ENCODE assay signal across 14 mouse cellular contexts in the genomic region with DNA sequence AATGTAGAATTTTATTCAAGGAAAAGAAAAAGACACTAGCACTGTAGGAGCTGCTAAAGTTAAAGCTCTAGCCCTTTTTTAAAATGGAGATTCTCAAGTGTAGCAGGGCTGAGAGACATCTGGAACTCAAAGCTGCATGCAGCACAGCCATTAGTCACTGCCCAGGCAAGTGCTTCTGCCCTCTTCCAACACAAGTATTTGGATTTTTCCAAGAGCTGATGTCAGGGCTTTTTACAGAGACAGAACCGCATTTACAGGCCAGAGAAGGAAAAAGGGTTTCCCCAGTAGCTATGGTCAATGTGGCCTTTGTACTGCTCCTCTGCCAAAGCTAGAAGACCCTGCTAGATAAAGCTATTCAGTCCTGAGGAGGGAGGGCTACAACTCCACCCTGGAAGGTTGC. TPM values are rescaled to one million over a fixed set of nuclear protein-coding genes. Genes with fewer than 3 reads are reported as not detected.
A peak's percentile ranks its signal among the peaks of the same experiment; 100 is the strongest.
DNase-seq lines count a peak whose midpoint lies in the region.
"Had no signal": no experiment of that assay in that cellular context is flagged by ENCODE, and none has a peak within 500 bp of the region (broad histone marks: within the 10 kb centered on the region; RNA-seq: fewer than 3 reads in every experiment).

No protein-coding gene starts in this region.

- intact Hi-C loops in heart, postnatal 25 days (cut with DNase I) = no loop called here

- peak; percentile 81 for DNase-seq in heart, adult 11 months
- no peak for DNase-seq in heart, postnatal 25 days (ENCODE audit: low spot score)
- DNase-seq in layer of hippocampus, adult 8-10 months (ENCODE audit: low spot score in 2 of 2) = peak; percentile 18 to 19
- DNase-seq in layer of hippocampus, adult 9-10 months (ENCODE audit: low spot score) = no peak
- DNase-seq in right cerebral cortex, adult 18-20 months = peak; percentile 23
- no peak for DNase-seq in right cerebral cortex, postnatal 25 days
- no peak for DNase-seq in c-Kit-positive CD71-positive TER-119-positive erythroid progenitor cells, embryonic 14.5 days (ENCODE audit: low spot score)
- DNase-seq in thymus, postnatal 14 days = no peak
- DNase-seq: adrenal gland, postnatal 10 days; cerebellum, adult 9-11 months; heart, postnatal 4 days; kidney, adult 11 months; kidney, postnatal 10 days; thymus, adult 2 months had no signal

RNA-seq across cellular contexts. Expression of a gene that starts 45.5 kb away (rescaled TPM):
- total RNA-seq in heart, postnatal 25 days (2021) = 100 to 1,000 TPM; 140 to 166 TPM
- 100 to 1,000 TPM; 144 to 165 (median 151) TPM for total RNA-seq in layer of hippocampus, adult 8-10 months (2022)

RNA-seq across cellular contexts. Expression of a gene that starts 54.8 kb away (rescaled TPM):
- 1 to 10 TPM; 6.1 to 6.7 TPM for total RNA-seq in heart, postnatal 25 days (2021)
- total RNA-seq in layer of hippocampus, adult 8-10 months (2022) = 10 to 100 TPM; 18.5 to 22.9 (median 19.5) TPM

Comparison
In these comparisons a context has a peak if more than half of its experiments do, and no peak if none do; other contexts are left out.
1. DNase-seq: peak in heart, adult 11 months (single experiment), layer of hippocampus, adult 8-10 months (2 of 2) and right cerebral cortex, adult 18-20 months (single experiment); none in heart, postnatal 25 days (single experiment), layer of hippocampus, adult 9-10 months (single experiment), right cerebral cortex, postnatal 25 days (single experiment), c-Kit-positive CD71-positive TER-119-positive erythroid progenitor cells, embryonic 14.5 days (single experiment) and thymus, postnatal 14 days (single experiment).